Mouse (Mus musculus) layer of hippocampus, adult 11-12 months (tissue): ENCODE results near the gene Agfg1.

Source experiments
- DNase-seq: peaks from one replicate; pipeline ENCODE4 v3.0.0; 2022; ENCODE audit warnings: low spot score

Agfg1 gene

DNA sequence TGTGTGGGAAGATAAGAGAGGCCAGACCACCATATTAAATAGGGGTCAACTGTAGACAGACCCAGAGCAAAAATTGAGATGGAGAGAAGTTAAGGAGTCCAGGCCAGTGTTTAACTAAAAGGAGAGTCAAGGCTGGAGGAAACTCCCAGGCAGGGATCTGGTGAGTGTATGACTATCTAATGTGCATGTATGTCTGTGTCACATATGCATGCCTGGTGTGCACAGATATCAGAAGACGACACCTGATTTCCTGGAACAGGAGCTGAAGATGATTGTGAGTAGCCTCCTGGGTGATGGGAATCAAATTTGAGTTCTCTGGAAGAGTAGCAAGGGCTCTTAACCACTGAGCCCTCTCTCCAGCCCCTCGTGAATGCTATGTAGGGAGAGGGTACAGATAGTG lies 14.0 kb upstream of the Agfg1 start:
- no peak for DNase-seq

DNA sequence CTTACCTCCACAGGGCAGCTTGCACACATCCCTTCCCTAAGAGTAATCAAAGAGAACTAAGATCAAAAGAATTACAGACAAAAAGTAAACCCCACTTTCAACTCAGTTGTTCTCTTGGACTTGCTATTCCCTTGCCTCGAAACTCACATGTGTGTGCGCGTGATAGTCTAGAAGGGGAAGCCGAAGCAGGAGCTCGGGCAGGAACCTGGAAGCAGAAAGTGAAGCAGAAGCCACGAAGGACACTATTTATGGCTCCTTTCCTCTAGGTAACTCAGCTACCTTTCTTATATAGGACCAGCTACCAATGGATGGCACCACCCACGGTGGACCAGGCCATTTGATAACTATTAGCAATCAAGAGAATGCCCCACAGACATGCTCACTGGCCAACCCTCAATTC lies 13.5 kb upstream of the Agfg1 start:
- DNase-seq, result no peak

DNA sequence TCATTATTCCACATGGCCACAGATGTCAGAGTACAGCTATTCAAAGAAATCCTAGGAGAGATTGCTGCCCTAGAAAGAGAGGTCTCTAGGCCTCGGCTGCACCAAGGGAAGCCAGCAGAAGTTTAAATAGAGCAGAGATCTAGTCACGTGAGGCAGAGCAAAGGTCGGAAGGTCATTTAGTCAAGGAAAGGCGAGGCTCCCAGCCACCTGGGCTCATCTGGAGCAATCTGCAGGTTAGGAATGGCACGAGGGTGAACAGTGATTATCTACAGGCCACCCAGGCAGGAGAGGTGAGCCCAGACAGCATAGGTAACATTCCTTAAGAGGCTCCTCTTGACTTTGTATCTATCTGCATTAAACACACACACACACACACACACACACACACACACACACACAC lies 12.4 kb upstream of the Agfg1 start:
- no peak for DNase-seq

DNA sequence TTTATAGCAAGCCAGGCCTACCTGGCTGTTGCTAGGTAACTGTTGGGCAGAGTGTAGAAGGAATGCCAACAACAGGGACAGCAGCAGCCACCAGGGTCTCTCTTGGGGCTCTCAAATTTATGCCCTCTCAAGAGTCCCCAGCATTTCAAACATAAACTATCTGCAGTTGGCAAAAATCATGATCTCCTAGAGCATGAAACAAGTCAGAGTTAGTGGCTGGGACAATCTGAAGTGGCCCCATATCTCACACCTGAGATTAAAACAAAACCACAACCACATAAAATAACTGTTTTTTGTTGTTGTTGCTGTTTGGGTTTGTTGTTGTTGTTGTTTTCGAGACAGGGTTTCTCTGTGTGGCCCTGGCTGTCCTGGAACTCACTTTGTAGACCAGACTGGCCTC lies 8.5 kb upstream of the Agfg1 start:
- DNase-seq, result no peak

DNA sequence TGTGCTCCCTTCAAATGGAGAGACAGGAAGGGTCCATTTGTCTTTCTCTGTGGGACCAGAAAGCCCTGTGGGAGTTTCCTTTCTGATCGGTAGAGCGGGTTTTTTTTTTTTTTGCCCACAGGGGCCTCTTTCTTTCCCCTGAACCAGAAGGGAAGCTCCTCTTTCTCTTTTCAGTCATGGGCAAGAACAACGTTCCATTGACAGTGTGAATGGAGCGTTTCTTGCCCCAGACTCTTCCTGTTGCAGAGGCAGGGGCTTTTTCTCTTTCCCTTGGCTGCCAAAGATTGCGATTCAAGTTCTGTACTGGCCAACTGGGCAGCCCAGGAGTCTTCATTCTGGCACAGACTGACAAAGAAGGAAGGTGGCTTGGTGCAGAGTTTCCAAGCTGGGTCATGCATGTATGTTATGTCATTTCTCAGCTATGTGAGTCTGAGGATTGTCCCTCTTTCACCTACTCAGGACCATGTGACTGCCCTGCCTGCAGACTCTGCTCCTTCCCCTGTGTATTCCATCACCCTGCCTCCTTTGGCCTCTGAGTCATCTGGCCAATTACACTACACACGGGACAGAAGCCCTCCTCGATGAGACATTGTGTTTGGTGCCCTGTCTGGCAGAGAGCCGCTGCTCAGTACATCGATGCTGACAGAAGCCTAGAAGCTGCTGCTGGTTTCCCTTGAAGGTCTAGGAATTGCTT lies 7.6 kb upstream of the Agfg1 start:
- DNase-seq, result no peak

DNA sequence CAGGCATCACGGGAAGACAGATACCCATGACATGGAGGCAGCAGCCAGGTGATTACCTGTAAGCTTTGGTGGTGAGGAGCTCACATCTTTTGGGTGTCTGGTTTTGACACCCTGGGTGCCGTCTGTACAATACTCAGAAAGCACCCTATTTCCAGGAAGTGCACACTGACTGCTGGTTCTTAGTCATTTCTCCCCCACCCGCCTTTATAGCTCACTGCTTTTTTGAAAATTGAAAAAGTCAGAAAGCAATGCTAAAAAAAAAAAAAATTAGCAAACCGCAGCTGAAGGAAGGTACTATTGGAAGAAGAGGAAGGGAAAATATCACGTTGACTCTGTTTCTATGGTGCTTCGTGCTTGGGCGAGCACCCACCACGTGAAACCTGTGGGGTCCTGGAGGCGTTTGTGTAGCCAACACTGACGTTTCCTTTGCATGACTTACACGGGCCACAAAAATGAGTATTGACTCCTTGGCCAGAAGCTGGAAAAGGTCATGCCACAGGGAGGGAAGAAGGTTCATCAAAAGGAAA lies 6.7 kb upstream of the Agfg1 start:
- DNase-seq, result no peak

DNA sequence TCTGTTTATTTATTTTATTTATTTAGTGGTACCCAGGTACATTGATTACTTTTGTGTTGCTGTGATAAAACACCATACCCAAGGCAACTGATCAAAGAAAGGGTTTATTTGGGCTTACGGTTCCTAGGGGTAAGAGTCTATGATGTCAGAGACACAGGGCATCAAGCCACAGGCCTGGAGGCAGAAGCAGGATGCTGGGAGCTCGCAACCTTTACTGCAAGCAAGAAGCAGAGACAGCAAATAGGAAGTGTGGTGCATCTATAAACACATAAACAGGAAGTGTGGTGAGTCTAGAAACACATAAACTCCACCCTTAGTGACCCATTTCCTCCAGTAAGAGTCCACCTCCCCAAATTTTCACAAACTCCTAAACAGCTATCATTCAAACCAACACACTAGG lies 5.8 kb upstream of the Agfg1 start:
- DNase-seq, result no peak

DNA sequence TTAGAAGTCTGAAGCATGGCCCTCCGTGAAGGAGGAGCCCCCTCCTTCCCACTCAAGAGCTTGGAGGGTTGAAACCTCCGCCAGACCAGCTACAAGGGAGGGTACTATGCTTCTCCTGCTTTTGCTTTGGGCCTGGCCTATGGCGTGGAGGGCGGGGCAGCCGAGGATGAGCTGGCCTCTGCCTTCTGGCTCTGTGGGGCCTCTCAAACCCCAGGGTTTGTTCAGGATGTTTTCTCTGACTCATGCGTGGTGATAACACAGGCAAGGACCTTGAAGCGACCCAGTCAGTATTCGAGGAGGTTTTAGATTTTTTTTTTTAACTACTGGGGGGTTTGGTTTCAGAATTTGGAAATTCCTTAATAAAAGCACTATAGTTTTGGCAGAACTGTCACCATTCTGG lies 4.7 kb upstream of the Agfg1 start:
- DNase-seq, result no peak

DNA sequence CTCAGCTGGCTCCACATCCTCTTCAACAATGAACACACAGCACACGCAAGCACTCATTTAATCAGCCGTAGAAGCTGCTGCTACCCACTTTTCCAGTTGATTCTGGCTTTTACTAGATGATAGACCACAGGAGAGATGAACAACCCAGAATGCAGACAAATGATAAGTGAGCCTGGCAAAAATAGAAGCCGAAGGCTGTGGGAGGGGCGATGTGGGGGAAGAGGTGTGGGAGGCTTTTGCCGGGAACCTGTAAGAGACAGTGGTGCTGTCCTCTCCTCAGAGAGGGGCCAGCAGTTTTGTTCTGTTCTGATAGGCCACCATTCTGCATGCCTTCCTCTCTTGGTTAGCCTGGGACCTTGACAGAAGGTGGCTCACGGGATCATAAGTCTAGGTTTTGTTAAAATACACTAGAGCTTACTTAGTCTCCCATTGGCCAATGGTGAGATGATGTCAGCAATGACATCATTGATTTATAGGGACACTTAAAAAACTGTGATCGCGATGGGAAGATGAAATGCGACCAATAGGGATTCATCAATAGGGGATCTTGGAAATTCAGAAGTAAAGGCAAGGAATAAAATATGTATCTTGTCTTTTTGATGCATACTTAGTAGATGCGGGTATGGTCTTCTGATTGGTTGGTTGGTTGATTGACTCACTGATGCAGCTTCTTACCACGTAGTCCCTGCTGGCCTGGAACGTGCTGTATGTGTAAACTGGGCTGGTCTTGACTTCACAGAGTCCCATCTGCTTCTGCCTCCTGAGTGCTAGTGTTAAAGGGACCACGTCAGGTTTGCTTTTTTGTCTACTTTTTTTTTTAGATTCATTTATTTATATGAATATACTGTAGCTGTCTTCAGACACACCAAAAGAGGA lies 2.7 kb upstream of the Agfg1 start:
- no peak for DNase-seq

DNA sequence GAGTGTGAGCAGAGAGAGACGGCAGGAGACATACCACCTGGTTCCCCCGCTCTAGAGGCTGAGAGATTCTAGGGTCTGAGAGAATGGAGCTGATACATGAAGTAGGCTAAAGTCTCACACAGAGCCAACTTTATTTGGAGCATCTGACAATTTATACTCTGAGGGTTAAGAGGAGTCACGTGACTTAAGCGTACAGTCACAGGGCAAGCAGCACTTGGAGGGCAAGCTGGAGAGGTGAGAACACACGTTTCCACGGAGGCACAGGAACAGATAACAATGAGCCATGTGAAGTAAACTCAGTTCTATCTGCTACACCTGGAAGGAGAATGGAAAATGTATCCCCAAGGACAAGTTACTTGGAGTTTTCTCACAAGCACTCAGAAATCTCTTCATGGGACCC lies 1.7 kb upstream of the Agfg1 start:
- DNase-seq, result no peak

DNA sequence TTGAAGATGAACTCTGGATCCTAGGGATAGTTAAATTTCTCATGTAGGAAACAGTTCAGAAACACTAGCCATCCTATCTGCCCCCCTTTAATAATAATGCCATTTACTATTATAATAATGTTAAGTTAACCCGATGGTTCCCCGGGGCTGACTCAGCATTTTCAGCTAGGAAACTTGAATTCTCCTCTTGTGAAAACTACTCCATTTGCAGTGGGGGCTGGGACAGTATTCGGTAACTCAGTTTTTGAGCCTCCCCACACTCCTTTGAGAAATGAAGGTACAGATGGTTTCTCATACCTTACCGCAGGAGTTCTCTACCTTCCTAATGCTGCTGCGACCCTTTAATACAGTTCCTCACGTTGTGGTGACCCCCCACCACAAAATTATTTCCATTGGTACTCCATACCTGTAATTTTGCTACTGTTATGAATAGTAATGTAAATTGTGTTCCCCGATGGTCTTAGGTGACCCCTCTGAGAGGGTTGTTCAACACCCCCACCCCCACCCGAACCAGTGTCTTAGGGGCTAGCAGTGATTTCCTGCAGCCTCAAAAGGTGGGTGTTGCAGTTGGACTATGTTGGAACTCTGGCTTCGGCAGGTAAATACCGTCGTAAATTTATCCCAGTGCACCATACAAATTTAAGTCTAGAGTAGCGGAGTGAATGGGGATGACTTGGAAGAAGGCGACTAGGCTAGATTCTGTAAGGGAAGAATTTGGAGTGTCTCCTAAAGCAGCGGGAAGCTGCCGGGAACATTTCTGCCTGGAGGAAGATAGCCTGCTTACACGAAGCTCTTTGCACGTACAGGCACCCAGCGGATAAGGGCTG lies 601 bp upstream of the Agfg1 start:
- DNase-seq, result no peak

DNA sequence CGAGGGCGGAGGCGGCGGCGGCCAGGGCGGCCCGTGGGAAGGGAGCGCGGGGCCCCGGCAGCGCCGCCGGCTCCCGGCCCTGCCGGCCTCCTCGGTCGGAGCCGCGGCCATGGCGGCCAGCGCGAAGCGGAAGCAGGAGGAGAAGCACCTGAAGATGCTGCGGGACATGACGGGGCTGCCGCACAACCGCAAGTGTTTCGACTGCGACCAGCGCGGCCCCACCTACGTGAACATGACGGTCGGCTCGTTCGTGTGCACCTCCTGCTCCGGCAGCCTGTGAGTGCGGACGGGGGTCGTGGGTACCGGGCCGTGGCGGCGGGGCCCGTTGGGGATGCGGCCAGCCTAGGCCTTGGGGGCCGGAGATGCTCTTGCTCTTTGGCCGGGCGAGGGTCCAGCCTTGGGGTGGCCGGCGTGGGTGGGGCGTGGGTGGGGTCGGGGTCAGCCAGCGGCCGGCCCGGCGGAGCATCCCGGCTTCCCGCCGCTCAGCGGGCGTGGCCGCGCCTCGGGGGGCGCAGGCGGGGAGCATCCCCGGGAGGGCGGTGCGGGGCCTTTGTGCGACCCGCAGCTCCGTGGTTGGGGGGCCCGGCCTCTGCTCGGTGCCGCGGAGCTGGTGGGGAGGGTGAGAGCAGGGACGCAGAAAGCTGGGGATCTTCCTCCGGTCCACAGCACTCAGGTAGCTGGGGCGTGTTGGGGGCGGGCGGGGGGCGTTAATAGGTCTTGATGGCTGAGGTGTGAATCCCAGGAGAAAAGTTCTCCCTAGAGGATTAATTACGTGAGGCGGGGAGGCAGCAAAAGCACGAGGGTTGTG lies 535 bp downstream of the Agfg1 start:
- DNase-seq, result no peak

DNA sequence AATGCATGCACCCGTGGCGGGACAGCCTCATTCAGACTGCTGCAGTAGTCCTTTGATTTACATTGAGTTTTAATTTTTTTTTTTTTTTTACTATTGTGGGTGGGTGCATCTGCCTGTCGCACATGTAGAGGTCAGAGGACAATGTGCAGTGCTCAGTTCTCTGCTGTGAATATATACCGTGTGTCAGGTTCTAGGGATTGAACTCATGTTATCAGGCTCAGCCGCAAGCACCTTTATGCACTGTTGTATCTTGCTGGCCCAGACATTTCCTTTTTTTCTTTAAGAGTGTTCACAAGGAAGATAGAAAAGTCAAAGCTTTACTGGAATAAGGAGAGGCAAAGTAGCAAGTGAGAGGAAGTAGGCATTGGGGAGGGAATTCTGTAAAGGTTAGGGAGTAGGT lies 16.4 kb downstream of the Agfg1 start:
- no peak for DNase-seq

DNA sequence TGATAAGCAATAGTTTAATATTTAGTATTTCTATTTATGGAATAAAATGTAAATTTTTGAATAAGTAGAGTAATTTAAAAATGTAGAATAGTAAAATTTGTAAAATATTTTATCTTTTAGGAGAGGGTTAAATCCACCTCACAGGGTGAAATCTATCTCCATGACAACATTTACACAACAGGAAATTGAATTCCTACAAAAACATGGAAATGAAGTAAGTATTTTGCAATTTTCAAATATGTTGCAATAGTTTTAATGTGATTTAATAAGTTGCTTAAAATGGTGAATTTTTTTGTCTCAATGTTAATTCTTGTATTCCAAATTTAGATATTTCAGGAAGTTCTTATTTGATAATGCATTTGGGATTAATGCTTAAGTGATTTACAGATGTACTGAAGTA lies 19.0 kb downstream of the Agfg1 start:
- DNase-seq, result no peak

DNA sequence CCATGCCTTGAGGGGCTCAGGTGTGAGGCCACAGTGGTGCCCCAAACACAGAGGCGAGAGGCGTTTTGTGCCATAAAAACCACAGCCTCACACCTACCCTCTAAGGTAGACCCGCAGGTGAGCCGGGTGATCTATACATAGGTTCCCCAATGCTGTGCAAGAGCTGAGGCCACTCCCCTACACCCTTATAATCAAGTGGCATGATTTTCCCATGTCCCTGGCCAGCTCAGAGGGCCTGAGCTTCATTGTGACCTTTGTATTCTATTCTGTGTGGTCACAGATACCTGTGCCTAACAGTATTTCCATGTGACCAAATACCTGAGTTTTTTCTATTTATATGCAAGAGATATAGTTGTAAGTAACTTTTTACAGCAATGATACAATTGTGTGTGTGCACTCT lies 21.1 kb downstream of the Agfg1 start:
- DNase-seq, result no peak

DNA sequence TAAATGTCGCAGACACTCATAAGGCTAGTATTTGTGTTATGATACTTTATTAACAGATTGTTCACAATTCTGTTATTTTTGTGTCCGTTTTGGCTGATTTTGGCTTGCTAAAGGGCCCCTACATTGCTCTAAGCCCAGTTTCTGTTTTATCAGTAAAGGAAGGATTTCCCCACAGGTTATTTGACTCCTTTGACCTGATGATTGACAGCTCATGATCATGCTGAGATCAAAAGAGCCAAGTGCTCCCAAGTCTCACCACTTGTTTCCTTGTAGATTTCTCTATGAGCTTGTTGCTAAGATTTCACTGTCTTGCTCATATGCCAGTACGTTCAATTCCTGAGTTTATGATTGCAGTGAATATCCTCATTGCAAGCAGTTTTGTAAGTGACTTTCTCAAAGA lies 30.9 kb downstream of the Agfg1 start:
- DNase-seq, result no peak

DNA sequence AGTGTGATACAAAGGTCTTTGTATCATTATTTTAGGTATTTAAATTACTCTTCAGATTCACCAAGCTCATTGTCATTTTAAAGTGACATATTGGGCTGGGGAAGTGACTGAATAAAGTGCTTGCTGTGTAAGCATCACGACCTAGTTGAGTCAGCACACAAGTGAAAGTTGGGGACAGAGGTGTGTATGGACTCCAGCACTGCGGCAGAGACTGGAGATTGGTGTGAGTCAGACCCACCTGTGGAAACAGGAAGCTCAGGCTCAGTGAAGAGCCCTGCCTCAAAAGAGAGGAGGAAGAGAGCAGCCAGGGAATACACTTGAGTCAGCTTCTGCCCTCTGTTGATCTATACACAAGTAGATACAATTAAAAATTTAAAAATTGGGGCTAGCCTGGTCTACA lies 39.9 kb downstream of the Agfg1 start:
- DNase-seq, result no peak

DNA sequence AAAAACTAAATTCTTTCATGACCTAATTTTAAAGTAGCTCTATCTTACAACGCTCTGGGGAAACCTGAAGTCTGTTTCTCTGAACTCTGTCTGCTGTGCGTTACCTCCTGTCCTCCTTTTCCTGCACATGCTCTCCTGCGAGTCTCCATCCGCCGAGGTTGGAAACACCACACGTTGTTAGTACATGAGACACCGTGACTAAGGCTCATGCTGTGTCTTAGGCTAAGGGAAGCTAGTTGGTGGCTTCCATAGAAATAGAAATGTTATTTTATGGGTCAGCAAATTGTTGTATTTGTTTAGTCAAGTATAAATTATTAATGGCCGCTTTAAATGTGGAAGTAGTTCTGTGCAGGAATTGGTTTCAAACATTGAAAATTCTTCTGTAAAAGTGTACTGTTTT lies 40.9 kb downstream of the Agfg1 start:
- DNase-seq, result no peak

DNA sequence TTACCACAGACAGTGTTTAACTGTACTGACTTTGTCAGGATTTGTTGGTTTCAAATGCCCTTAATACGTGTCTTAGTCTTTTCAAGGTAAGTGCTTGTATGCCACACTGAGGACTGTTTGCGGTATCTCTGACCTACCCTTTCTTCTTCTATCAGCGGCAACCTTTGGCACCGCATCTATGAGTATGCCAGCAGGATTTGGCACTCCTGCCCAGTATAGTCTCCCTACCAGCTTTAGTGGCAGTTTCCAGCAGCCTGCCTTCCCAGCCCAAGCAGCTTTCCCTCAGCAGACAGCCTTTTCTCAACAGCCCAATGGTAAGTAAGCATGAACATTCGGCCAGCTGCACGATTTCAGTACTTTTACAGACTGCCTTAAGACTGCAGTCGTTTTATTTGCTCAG lies 54.0 kb downstream of the Agfg1 start:
- no peak for DNase-seq

DNA sequence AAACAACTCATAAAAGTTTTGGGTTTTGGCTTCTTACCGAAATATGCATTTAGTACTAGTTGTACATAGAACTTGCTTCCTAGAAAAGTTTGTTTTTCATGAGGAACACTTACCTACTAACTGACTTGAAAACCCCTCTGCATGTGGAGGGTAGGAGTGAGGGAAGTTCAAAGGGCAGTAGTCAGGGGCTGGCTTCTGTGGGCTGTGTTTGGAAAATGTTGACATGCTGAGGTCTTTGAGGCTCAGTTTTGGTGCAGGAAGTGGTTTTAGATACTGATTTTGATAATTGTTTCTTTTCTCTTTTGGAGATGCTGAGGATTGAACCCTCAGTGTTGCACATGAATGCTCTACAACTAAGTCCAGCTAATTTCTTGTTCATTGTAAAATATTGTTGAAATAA lies 61.3 kb downstream of the Agfg1 start:
- DNase-seq, result no peak

DNA sequence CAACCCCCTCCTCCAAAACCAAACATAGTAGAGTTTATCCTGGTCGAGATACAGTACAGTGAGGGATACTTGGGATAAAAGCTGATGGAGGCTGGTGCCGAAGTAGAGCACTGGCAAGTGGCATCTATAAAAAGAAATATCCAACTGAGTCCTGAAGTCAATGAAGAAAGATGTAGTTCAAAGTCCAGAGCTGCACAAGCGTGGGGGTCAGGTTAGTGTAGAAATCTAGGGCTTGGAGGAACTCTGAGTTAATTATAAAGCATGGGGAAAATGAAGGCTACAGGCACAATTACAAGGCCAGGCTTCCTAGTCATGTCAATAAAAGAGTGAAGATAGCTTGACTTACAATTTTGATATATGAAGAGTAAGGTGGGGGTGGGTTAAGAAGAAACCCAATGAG lies 61.9 kb downstream of the Agfg1 start:
- DNase-seq, result no peak

DNA sequence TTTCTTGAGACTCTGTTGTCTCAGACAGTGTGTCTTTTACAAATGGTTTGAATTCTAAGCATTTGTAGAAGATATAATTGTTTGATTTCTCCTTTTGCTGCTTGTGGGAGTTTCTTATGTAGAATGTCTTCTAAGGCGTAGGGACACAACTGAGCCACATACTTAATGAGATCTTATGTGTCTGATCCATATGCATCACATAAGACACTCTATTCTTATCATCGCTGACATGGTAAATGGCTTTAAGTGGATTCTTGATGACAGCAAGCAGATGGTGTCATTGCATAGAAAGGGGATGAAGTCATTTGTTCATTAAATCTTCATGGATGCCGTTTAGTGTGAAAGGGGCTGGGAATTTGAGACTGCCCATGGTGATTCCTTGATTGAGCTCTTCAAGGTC lies 66.6 kb downstream of the Agfg1 start:
- no peak for DNase-seq
